Mouse (Mus musculus) embryonic facial prominence, embryonic 11.5 days (tissue): ENCODE measurements at regions not wholly inside any gene's neighbourhood (a gene's known extent, or its start where the extent isn't known, plus 50 kb on each side); places are given as distances from the start of the nearest gene placed in this dataset.

Experiments
- ATAC-seq: fragments of 200-750 bp; cut with Nextera tagmentation; replicated peaks from 2 replicates; pipeline ENCODE4 v1.8.0; 2017; ENCODE audit warnings: low read depth; ENCODE audit not compliant: insufficient number of reproducible peaks, low FRiP score, low TSS enrichment
- DNase-seq: peaks from one replicate; pipeline ENCODE4 v3.0.0-alpha.2; 2015; ENCODE audit warnings: low spot score
- H3K27ac ChIP-seq: fragments of 300-500 bp; sonication (generic); replicated peaks from 2 replicates; pipeline ENCODE4 v1.5.1; 2014; ENCODE audit warnings: mild to moderate bottlenecking, low read depth, low read length, control low read depth
- H3K27me3 ChIP-seq: fragments of 300-500 bp; sonication (generic); 2 replicates; pipeline ENCODE4 v1.6.1; 2014; ENCODE audit warnings: mild to moderate bottlenecking, low read length, moderate library complexity, mixed read lengths; ENCODE audit not compliant: control insufficient read depth, insufficient read depth
- H3K36me3 ChIP-seq: fragments of 300-500 bp; sonication (generic); replicated peaks from 2 replicates; pipeline ENCODE4 v1.6.1; 2014; ENCODE audit warnings: low read depth, mild to moderate bottlenecking, low read length, moderate library complexity, mixed read lengths; ENCODE audit not compliant: control insufficient read depth, insufficient read depth
- H3K4me1 ChIP-seq: fragments of 300-500 bp; sonication (generic); 2 replicates; pipeline ENCODE4 v1.6.1; 2014; ENCODE audit warnings: low read length, mixed read lengths; ENCODE audit not compliant: control insufficient read depth, insufficient read depth
- H3K4me2 ChIP-seq: fragments of 300-500 bp; sonication (generic); 2 replicates; pipeline ENCODE4 v1.6.1; 2014; ENCODE audit warnings: low read depth, mild to moderate bottlenecking, control low read depth, low read length, moderate library complexity
- H3K4me3 ChIP-seq: fragments of 300-500 bp; sonication (generic); 2 replicates; pipeline ENCODE4 v1.5.1; 2014; ENCODE audit warnings: low read depth, low read length, control low read depth
- H3K9ac ChIP-seq: fragments of 300-500 bp; sonication (generic); replicated peaks from 2 replicates; pipeline ENCODE4 v1.6.1; 2014; ENCODE audit warnings: mild to moderate bottlenecking, control low read depth, low read length
- H3K9me3 ChIP-seq: fragments of 300-500 bp; sonication (generic); replicated peaks from 2 replicates; pipeline ENCODE4 v1.6.1; 2016; ENCODE audit warnings: mild to moderate bottlenecking, low read length, inconsistent platforms, mixed read lengths; ENCODE audit not compliant: control insufficient read depth
- WGBS: fragments of 180-500 bp; shearing (Covaris S2); extraction: QIAGEN DNeasy Blood & Tissue Kit; methylation state at CpG from one replicate; pipeline ENCODE4 v1.1.7; 2014; 5-methylcytosine and 5-hydroxymethylcytosine counted together

DNA sequence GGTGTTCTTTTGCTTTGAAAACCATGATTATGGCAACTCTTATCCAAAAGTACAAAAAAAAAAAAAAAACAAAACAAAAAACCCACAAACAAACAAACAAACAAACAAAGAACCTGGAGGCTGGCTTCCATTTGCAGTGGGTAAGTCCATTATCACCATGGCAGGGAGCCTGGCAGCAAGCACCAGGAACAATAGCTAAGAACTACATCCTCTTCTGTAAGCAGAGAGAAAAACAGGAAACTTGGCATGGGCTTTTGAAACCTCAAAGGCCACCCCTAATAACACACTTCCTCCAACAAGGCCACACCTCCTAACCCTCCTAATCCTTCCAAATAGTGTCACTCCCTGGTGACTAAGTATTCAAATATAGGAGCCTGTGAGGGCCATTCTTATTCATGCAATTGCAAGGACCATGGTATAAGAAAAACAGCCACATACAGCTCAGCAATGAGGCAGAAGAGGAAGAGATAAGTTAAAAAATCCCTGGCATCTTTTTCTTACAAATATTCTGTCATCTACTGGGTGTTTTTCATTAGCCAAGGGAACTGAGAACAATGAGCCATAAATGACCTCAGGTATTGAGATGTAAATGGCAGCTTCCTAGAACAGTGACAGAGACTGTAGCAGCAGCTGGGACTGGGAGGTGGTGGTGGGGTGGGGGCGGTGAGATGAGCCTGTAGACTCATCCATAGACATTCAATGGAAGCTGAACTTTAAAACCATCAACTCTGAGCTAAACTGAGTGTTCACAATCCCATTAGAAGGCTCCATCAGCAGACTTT is 477.3 kb upstream of the Gcfc2 start:
- no peaks in the 10 kb centered on the region for H3K9me3 ChIP-seq
- no peak overlapping the region for H3K9ac ChIP-seq
- H3K27ac ChIP-seq = no peak overlapping the region
- H3K4me2 ChIP-seq = no peak overlapping the region
- no peak overlapping the region for H3K4me3 ChIP-seq
- H3K27me3 ChIP-seq = no peaks in the 10 kb centered on the region
- H3K36me3 ChIP-seq = no peaks in the 10 kb centered on the region
- 71% methylated on average over 1 of the region's 1 CpGs for WGBS
- DNase-seq = no peak
- no peak for ATAC-seq
- no peaks in the 10 kb centered on the region for H3K4me1 ChIP-seq

DNA sequence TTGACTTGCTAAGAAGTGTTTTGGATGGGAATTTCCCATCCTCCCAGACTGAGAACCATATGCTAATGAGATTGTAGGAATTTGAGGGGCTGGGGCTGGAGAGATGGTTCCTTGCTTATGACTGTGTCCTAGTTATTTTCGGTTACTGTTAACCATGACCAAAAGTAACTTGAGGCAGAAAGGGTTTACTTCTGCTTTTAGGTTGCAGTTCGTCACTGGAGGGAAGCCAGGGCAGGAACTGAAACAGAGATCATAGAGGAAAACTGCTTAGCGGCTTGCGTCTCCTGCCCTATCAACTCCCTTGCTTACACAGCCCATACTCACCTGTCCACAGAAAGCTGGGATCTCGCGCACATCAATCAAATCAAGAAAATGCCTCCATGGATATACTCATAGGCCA is 475.8 kb upstream of the Gcfc2 start:
- no peak overlapping the region for H3K4me2 ChIP-seq
- no peak for ATAC-seq
- H3K4me1 ChIP-seq = no peaks in the 10 kb centered on the region
- WGBS = 91% methylated on average over 6 of the region's 6 CpGs
- no peak overlapping the region for H3K9ac ChIP-seq
- no peak for DNase-seq
- H3K27ac ChIP-seq = no peak overlapping the region
- H3K4me3 ChIP-seq = no peak overlapping the region
- no peaks in the 10 kb centered on the region for H3K36me3 ChIP-seq
- no peaks in the 10 kb centered on the region for H3K27me3 ChIP-seq
- no peaks in the 10 kb centered on the region for H3K9me3 ChIP-seq

- Histone ChIP-seq H3K9ac (no peak overlapping the region), H3K4me3 (no peak overlapping the region), H3K27me3 (no peaks in the 10 kb centered on the region), H3K27ac (no peak overlapping the region), H3K9me3 (no peaks in the 10 kb centered on the region), H3K36me3 (no peaks in the 10 kb centered on the region), H3K4me1 (no peaks in the 10 kb centered on the region), H3K4me2 (no peak overlapping the region)
- DNase-seq (no peak), ATAC-seq (no peak)
- WGBS = 75% methylated on average over 3 of the region's 3 CpGs
Measured at GRCm38 (mm10) chr6:81448366-81448765, 475.1 kb upstream of the Gcfc2 start.

- Histone ChIP-seq H3K36me3 (no peaks in the 10 kb centered on the region), H3K27me3 (no peaks in the 10 kb centered on the region), H3K27ac (no peak overlapping the region), H3K9ac (no peak overlapping the region), H3K9me3 (no peaks in the 10 kb centered on the region), H3K4me1 (no peaks in the 10 kb centered on the region), H3K4me3 (no peak overlapping the region), H3K4me2 (no peak overlapping the region)
- ATAC-seq (no peak), DNase-seq (no peak)
- WGBS = 83% methylated on average over 4 of the region's 4 CpGs
Measured at GRCm38 (mm10) chr6:81461095-81461494, 462.4 kb upstream of the Gcfc2 start.

DNA sequence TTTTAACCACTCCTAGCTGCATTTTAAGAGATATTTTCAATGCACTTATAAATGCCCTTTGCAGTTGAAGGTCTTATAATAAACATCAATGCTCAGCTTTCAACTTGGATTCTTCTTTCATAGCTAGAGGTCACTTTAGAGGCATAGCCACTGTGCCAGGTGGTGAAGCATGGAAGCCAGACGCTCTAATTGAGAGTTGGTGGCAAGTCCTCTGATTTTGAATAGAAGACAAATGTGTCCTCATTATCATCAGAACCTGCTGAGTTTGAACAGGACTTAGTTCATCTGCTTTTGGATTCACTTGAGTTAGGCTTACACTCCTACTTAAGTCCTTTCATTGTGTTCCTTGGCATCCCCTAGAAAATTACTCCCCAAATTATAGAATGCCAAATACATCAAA is 459.0 kb upstream of the Gcfc2 start:
- H3K9ac ChIP-seq = no peak overlapping the region
- no peak overlapping the region for H3K4me3 ChIP-seq
- H3K27ac ChIP-seq = no peak overlapping the region
- no peak overlapping the region for H3K4me2 ChIP-seq
- no peak for DNase-seq
- no peak for ATAC-seq
- H3K4me1 ChIP-seq = no peaks in the 10 kb centered on the region
- no peaks in the 10 kb centered on the region for H3K27me3 ChIP-seq
- 70% methylated on average over 1 of the region's 1 CpGs for WGBS
- H3K9me3 ChIP-seq = no peaks in the 10 kb centered on the region
- H3K36me3 ChIP-seq = no peaks in the 10 kb centered on the region

- DNase-seq (no peak), ATAC-seq (no peak)
- 57% methylated on average over 4 of the region's 4 CpGs for WGBS
- no peak overlapping the region for H3K9ac ChIP-seq
- no peak overlapping the region for H3K4me2 ChIP-seq
- H3K36me3 ChIP-seq = no peaks in the 10 kb centered on the region
- H3K4me3 ChIP-seq = no peak overlapping the region
- no peaks in the 10 kb centered on the region for H3K27me3 ChIP-seq
- no peak overlapping the region for H3K27ac ChIP-seq
- no peaks in the 10 kb centered on the region for H3K9me3 ChIP-seq
- no peaks in the 10 kb centered on the region for H3K4me1 ChIP-seq
Measured at GRCm38 (mm10) chr6:81466536-81466935, 456.9 kb upstream of the Gcfc2 start.

DNA sequence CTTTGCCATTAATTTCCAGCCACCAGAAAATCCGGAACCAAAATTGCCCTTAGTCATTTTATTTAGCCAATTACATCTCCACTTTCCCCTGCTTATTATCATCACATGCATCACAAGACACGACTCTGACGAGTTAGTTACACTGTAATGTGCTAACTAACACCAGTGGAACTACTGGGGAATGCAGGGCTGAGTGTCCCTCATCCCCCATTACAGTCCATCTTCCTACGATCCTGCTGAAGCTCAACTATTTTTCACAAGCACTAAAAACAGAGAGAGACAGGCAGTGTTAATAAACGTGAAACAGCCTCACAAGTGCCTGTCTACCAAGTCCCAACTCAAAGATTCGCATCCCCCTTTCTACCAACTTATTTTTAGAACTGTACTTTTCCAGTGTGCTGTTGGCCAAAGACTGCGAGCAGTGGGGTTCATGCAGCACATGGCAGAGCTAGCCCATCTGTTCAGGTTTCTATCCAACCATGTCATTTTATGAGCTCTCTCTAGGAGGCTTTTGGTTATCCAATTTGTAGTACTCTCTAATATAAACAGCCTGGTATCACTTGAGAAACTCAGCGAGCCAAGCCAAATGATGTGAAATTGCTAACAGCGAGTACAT is 452.0 kb upstream of the Gcfc2 start:
- Histone ChIP-seq H3K36me3 (no peaks in the 10 kb centered on the region), H3K9ac (no peak overlapping the region), H3K9me3 (no peaks in the 10 kb centered on the region), H3K4me1 (no peaks in the 10 kb centered on the region), H3K4me2 (no peak overlapping the region), H3K4me3 (no peak overlapping the region), H3K27ac (no peak overlapping the region), H3K27me3 (no peaks in the 10 kb centered on the region)
- ATAC-seq (no peak), DNase-seq (no peak)
- WGBS = 80% methylated on average over 9 of the region's 9 CpGs

- H3K4me1 ChIP-seq = no peaks in the 10 kb centered on the region
- ATAC-seq = no peak
- WGBS = 79% methylated on average over 3 of the region's 3 CpGs
- H3K9me3 ChIP-seq = no peaks in the 10 kb centered on the region
- no peak overlapping the region for H3K4me3 ChIP-seq
- H3K27ac ChIP-seq = no peak overlapping the region
- no peak overlapping the region for H3K9ac ChIP-seq
- H3K27me3 ChIP-seq = no peaks in the 10 kb centered on the region
- no peak for DNase-seq
- H3K4me2 ChIP-seq = no peak overlapping the region
- H3K36me3 ChIP-seq = no peaks in the 10 kb centered on the region
Measured at GRCm38 (mm10) chr6:81472506-81472905, 451.0 kb upstream of the Gcfc2 start.
